Mouse (Mus musculus) intestine, postnatal 0 days (tissue): Measurements from ENCODE around the gene 4930402H24Rik. TPM values are rescaled to one million over a fixed set of nuclear protein-coding genes. Genes with fewer than 3 reads are reported as not detected.

ENCODE experiments used
- ATAC-seq: fragments of 200-750 bp; cut with Nextera tagmentation; 2 replicates; pipeline ENCODE4 v1.8.0; 2017; ENCODE audit warnings: mild to moderate bottlenecking, moderate TSS enrichment, moderate library complexity
- H3K27ac ChIP-seq: fragments of 300-500 bp; sonication (generic); 2 replicates; pipeline ENCODE4 v1.5.1; 2014; ENCODE audit warnings: mild to moderate bottlenecking, low read depth, low read length, moderate library complexity
- H3K27me3 ChIP-seq: fragments of 300-500 bp; sonication (generic); replicated peaks from 2 replicates; pipeline ENCODE4 v1.6.1; 2014; ENCODE audit warnings: low read length, mixed read lengths; ENCODE audit not compliant: control insufficient read depth, insufficient read depth
- H3K36me3 ChIP-seq: fragments of 300-500 bp; sonication (generic); 2 replicates; pipeline ENCODE4 v1.6.1; 2014; ENCODE audit warnings: mild to moderate bottlenecking, moderate library complexity; ENCODE audit not compliant: control insufficient read depth, insufficient read depth
- H3K4me1 ChIP-seq: fragments of 300-500 bp; sonication (generic); replicated peaks from 2 replicates; pipeline ENCODE4 v1.6.1; 2014; ENCODE audit warnings: antibody characterized with exemption, low read length, mixed read lengths; ENCODE audit not compliant: control insufficient read depth, insufficient read depth
- H3K4me2 ChIP-seq: fragments of 300-500 bp; sonication (generic); replicated peaks from 2 replicates; pipeline ENCODE4 v1.6.1; 2014; ENCODE audit warnings: low read depth, mild to moderate bottlenecking, moderate library complexity
- H3K4me3 ChIP-seq: fragments of 300-500 bp; sonication (generic); 2 replicates; pipeline ENCODE4 v1.5.1; 2014; ENCODE audit warnings: low read depth, low read length
- H3K9ac ChIP-seq: fragments of 300-500 bp; sonication (generic); 2 replicates; pipeline ENCODE4 v1.6.1; 2014; ENCODE audit warnings: mild to moderate bottlenecking, low read depth, low read length
- H3K9me3 ChIP-seq: fragments of 300-500 bp; sonication (generic); 2 replicates; pipeline ENCODE4 v1.6.1; 2016; ENCODE audit warnings: mixed run types; ENCODE audit not compliant: control insufficient read depth
- CTCF ChIP-seq: sonication (generic); IDR thresholded peaks from 2 replicates; pipeline ENCODE4 v1.5.1; 2016; ENCODE audit warnings: low read depth, mild to moderate bottlenecking, control low read depth, antibody characterized with exemption, moderate library complexity
- WGBS: fragments of 180-500 bp; shearing (Covaris S2); extraction: QIAGEN DNeasy Blood & Tissue Kit; methylation state at CpG from one replicate; pipeline ENCODE4 v1.1.7; 2014; 5-methylcytosine and 5-hydroxymethylcytosine counted together
- polyA plus RNA-seq: library from polyadenylated mRNA; unstranded; fragments of >200 nt; fragmentation: Nextera tagmentation; extraction: Ambion mirVana; gene quantifications from 2 replicates; pipeline ENCODE4 v1.2.1, GENCODE M21; 2015

Gene 4930402H24Rik
- polyA plus RNA-seq, 1 experiment from 2014 or later, result 9.0 TPM

DNA sequence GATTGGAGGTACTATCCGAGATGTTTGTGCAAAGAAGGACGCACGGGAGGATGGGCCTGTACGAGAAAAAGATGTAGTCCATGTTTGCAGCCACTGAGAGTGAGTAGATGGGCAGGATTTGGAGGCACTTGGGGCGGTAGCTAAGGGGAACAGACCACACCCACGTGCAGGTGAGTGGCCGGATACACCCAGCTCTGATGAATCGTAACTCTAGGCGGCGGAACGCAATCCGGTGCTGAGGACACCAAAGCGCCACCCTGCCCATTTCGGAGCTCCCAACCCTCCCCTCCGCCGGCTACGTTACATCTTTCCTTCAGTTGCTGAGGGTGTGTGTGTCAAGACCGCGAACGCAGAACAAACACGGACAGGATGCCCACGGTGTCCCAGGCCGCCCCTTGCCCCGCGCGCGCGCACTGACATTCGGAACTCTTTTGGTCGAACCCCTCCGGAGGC lies 209.5 kb downstream of the 4930402H24Rik start:
- H3K9me3 ChIP-seq, result no peaks in the 10 kb centered on the region
- H3K36me3 ChIP-seq, result no peaks in the 10 kb centered on the region
- H3K4me2 ChIP-seq, result peak overlapping the region; percentile 99
- H3K27me3 ChIP-seq, result peaks cover 29% of the 10 kb centered on the region
- WGBS, result 1% methylated on average over 31 of the region's 31 CpGs
- H3K27ac ChIP-seq, result no peak overlapping the region
- H3K4me3 ChIP-seq, result peak overlapping the region; percentile 59
- no peaks in the 10 kb centered on the region for H3K4me1 ChIP-seq
- no peak for ATAC-seq
- 0 out of 2 replicates have a peak overlapping the region, but pooled peaks have one; percentile 22 for H3K9ac ChIP-seq
- TF ChIP-seq CTCF, result no peak

GRCm38 (mm10) chr2:130693563-130693962 lies 212.6 kb downstream of the 4930402H24Rik start:
- no peak overlapping the region for H3K9ac ChIP-seq
- 35% methylated on average over 3 of the region's 3 CpGs for WGBS
- no peaks in the 10 kb centered on the region for H3K36me3 ChIP-seq
- no peak overlapping the region for H3K4me3 ChIP-seq
- no peaks in the 10 kb centered on the region for H3K9me3 ChIP-seq
- H3K4me2 ChIP-seq, result no peak overlapping the region
- no peaks in the 10 kb centered on the region for H3K4me1 ChIP-seq
- no peak for ATAC-seq
- peaks cover 27% of the 10 kb centered on the region for H3K27me3 ChIP-seq
- TF ChIP-seq CTCF, result no peak
- H3K27ac ChIP-seq, result no peak overlapping the region

GRCm38 (mm10) chr2:130689011-130689410 lies 217.2 kb downstream of the 4930402H24Rik start:
- no peak overlapping the region for H3K9ac ChIP-seq
- no peak for TF ChIP-seq CTCF
- ATAC-seq, result no peak
- no peak overlapping the region for H3K4me3 ChIP-seq
- no peak overlapping the region for H3K27ac ChIP-seq
- H3K4me1 ChIP-seq, result no peaks in the 10 kb centered on the region
- H3K36me3 ChIP-seq, result peaks cover 4% of the 10 kb centered on the region; the same call in 1 of the 2 replicates
- H3K4me2 ChIP-seq, result no peak overlapping the region
- no peaks in the 10 kb centered on the region for H3K27me3 ChIP-seq
- 57% methylated on average over 2 of the region's 2 CpGs for WGBS
- H3K9me3 ChIP-seq, result no peaks in the 10 kb centered on the region

- WGBS, result 75% methylated on average over 9 of the region's 9 CpGs
- no peaks in the 10 kb centered on the region for H3K4me1 ChIP-seq
- ATAC-seq, result no peak
- no peak overlapping the region for H3K9ac ChIP-seq
- TF ChIP-seq CTCF, result no peak
- H3K4me2 ChIP-seq, result no peak overlapping the region
- H3K36me3 ChIP-seq, result peaks cover 26% of the 10 kb centered on the region; the same call in 1 of the 2 replicates
- no peak overlapping the region for H3K4me3 ChIP-seq
- no peaks in the 10 kb centered on the region for H3K9me3 ChIP-seq
- H3K27me3 ChIP-seq, result no peaks in the 10 kb centered on the region
- H3K27ac ChIP-seq, result no peak overlapping the region
These were observed 220.8 kb downstream of the 4930402H24Rik start for GRCm38 (mm10) chr2:130685426-130685825.

DNA sequence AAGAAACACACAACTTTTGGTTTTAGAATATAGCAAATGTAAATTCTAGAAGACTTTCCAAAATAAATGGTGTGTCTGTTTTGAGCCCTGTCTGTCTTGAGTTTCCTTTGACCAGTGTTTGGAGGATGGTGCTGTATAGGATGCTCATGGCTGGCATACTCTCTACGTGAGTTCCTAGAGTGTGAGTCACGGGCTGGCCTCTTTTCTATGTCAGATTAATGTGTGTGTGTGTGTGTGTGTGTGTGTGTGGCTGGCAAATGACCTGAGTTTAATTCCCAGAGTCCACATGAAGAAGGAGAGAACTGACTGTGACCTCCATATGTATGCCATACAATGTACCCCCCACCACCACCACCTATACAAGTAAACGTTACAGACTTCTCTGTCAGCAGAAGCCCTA lies 224.7 kb downstream of the 4930402H24Rik start:
- 81% methylated on average over 3 of the region's 3 CpGs for WGBS
- H3K36me3 ChIP-seq, result peaks cover 64% of the 10 kb centered on the region

DNA sequence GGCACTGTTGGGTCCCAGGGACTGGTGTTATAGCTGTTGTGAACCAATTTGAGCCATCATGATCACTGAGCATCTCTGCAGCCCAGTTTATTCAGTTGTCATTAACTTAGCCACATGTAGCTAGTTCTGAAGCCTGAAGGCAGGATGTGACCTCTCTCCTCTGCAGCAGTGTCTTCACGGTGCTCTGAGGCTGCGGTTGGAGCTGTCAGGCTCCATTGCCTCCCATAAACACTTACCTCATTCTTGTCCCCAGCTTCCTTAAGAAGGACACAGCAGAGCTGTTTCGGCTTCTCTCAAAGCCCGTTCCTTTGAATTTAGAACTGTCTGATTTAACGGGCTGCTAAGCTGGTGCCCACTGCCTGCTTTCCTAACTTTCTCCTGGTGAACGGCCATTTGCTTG lies 226.3 kb downstream of the 4930402H24Rik start:
- H3K9ac ChIP-seq, result no peak overlapping the region
- no peak for TF ChIP-seq CTCF
- no peaks in the 10 kb centered on the region for H3K4me1 ChIP-seq
- H3K4me2 ChIP-seq, result no peak overlapping the region
- no peak overlapping the region for H3K27ac ChIP-seq
- 96% methylated on average over 6 of the region's 6 CpGs for WGBS
- H3K27me3 ChIP-seq, result no peaks in the 10 kb centered on the region
- H3K36me3 ChIP-seq, result peaks cover 76% of the 10 kb centered on the region
- no peaks in the 10 kb centered on the region for H3K9me3 ChIP-seq
- ATAC-seq, result no peak
- no peak overlapping the region for H3K4me3 ChIP-seq

More for the DNA sequence above, 224.7 kb downstream of the 4930402H24Rik start:
- Histone ChIP-seq H3K9ac (no peak overlapping the region), H3K27ac (peak overlapping the region; percentile 28; the same call in 1 of the 2 replicates), H3K4me2 (no peak overlapping the region), H3K4me3 (no peak overlapping the region), H3K9me3 (no peaks in the 10 kb centered on the region), H3K4me1 (no peaks in the 10 kb centered on the region), H3K27me3 (no peaks in the 10 kb centered on the region)
- TF ChIP-seq CTCF, result no peak
- no peak for ATAC-seq

DNA sequence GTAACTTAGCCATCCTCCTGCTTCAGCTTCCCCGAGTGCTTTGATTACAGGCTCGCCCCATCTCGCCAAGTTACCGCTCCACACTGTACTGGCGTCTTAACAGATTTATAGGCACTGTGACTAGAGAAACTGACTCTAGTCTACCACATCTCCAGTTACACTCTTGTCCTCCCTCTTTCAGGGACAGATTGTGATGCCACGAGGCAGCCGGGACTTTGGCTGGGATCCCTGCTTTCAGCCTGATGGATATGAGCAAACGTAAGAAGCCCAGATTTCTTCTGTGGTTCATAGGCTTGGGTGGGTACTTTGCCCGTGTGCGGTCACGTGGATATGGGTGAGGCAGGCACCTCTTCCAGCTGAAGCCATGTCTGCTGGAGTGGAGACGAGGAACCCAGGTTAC lies 227.1 kb downstream of the 4930402H24Rik start:
- no peaks in the 10 kb centered on the region for H3K9me3 ChIP-seq
- TF ChIP-seq CTCF, result no peak
- no peaks in the 10 kb centered on the region for H3K4me1 ChIP-seq
- no peak overlapping the region for H3K4me3 ChIP-seq
- no peak overlapping the region for H3K4me2 ChIP-seq
- H3K27me3 ChIP-seq, result no peaks in the 10 kb centered on the region
- no peak for ATAC-seq
- no peak overlapping the region for H3K27ac ChIP-seq
- 93% methylated on average over 12 of the region's 12 CpGs for WGBS
- H3K36me3 ChIP-seq, result peaks cover 81% of the 10 kb centered on the region
- H3K9ac ChIP-seq, result no peak overlapping the region
